Comparison of ENCODE assay signal across 9 mouse cellular contexts in the genomic region with DNA sequence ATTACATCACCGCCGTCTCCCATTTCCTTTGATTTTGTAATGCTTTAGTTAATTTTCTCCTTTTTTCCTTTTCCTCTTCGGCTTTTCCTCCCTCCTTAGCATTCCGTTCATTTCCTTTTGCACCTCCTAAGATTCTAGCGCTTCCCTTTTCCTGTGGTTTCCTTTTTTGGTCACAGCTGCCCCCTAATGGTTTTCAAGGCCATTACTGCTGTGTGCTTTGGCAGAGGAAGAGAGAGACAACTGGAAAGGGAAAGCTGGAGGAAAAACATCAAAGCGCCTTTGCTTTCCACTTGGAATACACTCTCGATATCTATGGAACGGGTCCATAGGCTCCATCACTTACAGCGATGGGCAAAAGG. TPM values are rescaled to one million over a fixed set of nuclear protein-coding genes. Genes with fewer than 3 reads are reported as not detected.
DNase-seq lines count a peak whose midpoint lies in the region; ATAC-seq and TF ChIP-seq lines count a peak whose summit lies in the region.
"Had no signal": no experiment of that assay in that cellular context is flagged by ENCODE, and none has a peak within 500 bp of the region (broad histone marks: within the 10 kb centered on the region; RNA-seq: fewer than 3 reads in every experiment).

No protein-coding gene starts in this region.

- peaks cover 8% of the 10 kb centered on the region; the same call in 1 of the 2 replicates for H3K4me1 ChIP-seq in heart, embryonic 16.5 days (ENCODE audit: control insufficient read depth, insufficient read depth, low read length)
- H3K4me1 ChIP-seq in limb, embryonic 13.5 days: peaks cover 25% of the 10 kb centered on the region
- no peaks in the 10 kb centered on the region for H3K4me1 ChIP-seq in midbrain, postnatal 0 days (ENCODE audit: insufficient read depth, low read length)

- peaks cover 6% of the 10 kb centered on the region; the same call in 1 of the 2 replicates for H3K27me3 ChIP-seq in heart, embryonic 16.5 days (ENCODE audit: control insufficient read depth, insufficient read depth, low read length)
- H3K27me3 ChIP-seq in limb, embryonic 13.5 days: peaks cover 19% of the 10 kb centered on the region; the same call in 1 of the 2 replicates
- H3K27me3 ChIP-seq in midbrain, postnatal 0 days (ENCODE audit: insufficient read depth, low read length): no peaks in the 10 kb centered on the region

- peak; percentile 74 for TF ChIP-seq CTCF in gastrocnemius, adult 2 months (IDR thresholded peaks at IDR 0.05)
- peak; percentile 98 for TF ChIP-seq CTCF in midbrain, postnatal 0 days (IDR thresholded peaks at IDR 0.05)

- 16% methylated on average over 9 of the region's 9 CpGs for WGBS in heart, embryonic 16.5 days
- WGBS in limb, embryonic 13.5 days: 13% methylated on average over 9 of the region's 9 CpGs
- WGBS in midbrain, postnatal 0 days: 13% methylated on average over 9 of the region's 9 CpGs

- no peak overlapping the region for H3K9ac ChIP-seq in heart, embryonic 16.5 days (ENCODE audit: low read length)
- H3K9ac ChIP-seq in limb, embryonic 13.5 days: no peak overlapping the region
- no peak overlapping the region for H3K9ac ChIP-seq in midbrain, postnatal 0 days (replicated peaks; ENCODE audit: low read length, poor library complexity, severe bottlenecking)

- intact Hi-C loops in gastrocnemius, adult 2 months (cut with DNase I): no loop called here
- intact Hi-C loops in gastrocnemius, postnatal 14 days (cut with DNase I; ENCODE audit: low total_unique reads): no loop called here

- H3K4me3 ChIP-seq in gastrocnemius, adult 2 months: no peak overlapping the region
- H3K4me3 ChIP-seq in heart, embryonic 16.5 days (ENCODE audit: low read length): peak overlapping the region; percentile 14; the same call in 1 of the 2 replicates
- H3K4me3 ChIP-seq in limb, embryonic 13.5 days: no peak overlapping the region
- no peak overlapping the region for H3K4me3 ChIP-seq in midbrain, postnatal 0 days (ENCODE audit: low read depth, low read length)

- H3K9me3 ChIP-seq in heart, embryonic 16.5 days (replicated peaks; ENCODE audit: control insufficient read depth, low read length): no peaks in the 10 kb centered on the region
- H3K9me3 ChIP-seq in limb, embryonic 13.5 days: no peaks in the 10 kb centered on the region
- no peaks in the 10 kb centered on the region for H3K9me3 ChIP-seq in midbrain, postnatal 0 days (ENCODE audit: low read length)

- DNase-seq in gastrocnemius, adult 2 months: no peak
- DNase-seq in gastrocnemius, postnatal 14 days: no peak
- peak; percentile 71 for DNase-seq in ZHBTc4 (ENCODE audit: low read depth, low spot score)
- peak; percentile 86 for DNase-seq in midbrain, postnatal 0 days (ENCODE audit: low spot score)
- no peak for DNase-seq in layer of hippocampus, postnatal 25 days (ENCODE audit: extremely low spot score in 1 of 2, low spot score in 1 of 2)
- no peak for DNase-seq in ovary, postnatal 36 days (ENCODE audit: low spot score)

- peak overlapping the region; percentile 49 for H3K4me2 ChIP-seq in heart, embryonic 16.5 days (ENCODE audit: low read depth, low read length)
- peak overlapping the region; percentile 48 for H3K4me2 ChIP-seq in limb, embryonic 13.5 days (replicated peaks)
- H3K4me2 ChIP-seq in midbrain, postnatal 0 days (ENCODE audit: low read depth, low read length, poor library complexity, severe bottlenecking): no peak overlapping the region

- no peak overlapping the region for H3K27ac ChIP-seq in gastrocnemius, adult 2 months
- H3K27ac ChIP-seq in heart, embryonic 16.5 days (ENCODE audit: low read length): no peak overlapping the region
- no peak overlapping the region for H3K27ac ChIP-seq in limb, embryonic 13.5 days
- H3K27ac ChIP-seq in midbrain, postnatal 0 days (ENCODE audit: low read depth, low read length): no peak overlapping the region

- ATAC-seq in heart, embryonic 16.5 days (replicated peaks; ENCODE audit: extremely low read depth, insufficient read depth, low FRiP score): 0 out of 2 replicates have a peak, but pooled peaks have one; percentile 40
- no peak for ATAC-seq in limb, embryonic 13.5 days (ENCODE audit: low FRiP score, low read depth)
- peak; percentile 70; the same call in 1 of the 2 replicates for ATAC-seq in midbrain, postnatal 0 days (ENCODE audit: low FRiP score)

- no peaks in the 10 kb centered on the region for H3K36me3 ChIP-seq in heart, embryonic 16.5 days (ENCODE audit: control insufficient read depth, insufficient read depth)
- no peaks in the 10 kb centered on the region for H3K36me3 ChIP-seq in limb, embryonic 13.5 days
- H3K36me3 ChIP-seq in midbrain, postnatal 0 days (ENCODE audit: insufficient read depth, low read length): no peaks in the 10 kb centered on the region

RNA-seq across cellular contexts. Expression of a gene that starts 6.1 kb away (rescaled TPM):
- 1 to 10 TPM; 2.9 to 6.8 TPM for total RNA-seq in gastrocnemius, adult 2 months (2021)
- 10 to 100 TPM; 13.3 to 14.2 TPM for total RNA-seq in gastrocnemius, postnatal 14 days (2021)
- 6.9 and 8.5 TPM in 2 replicates for polyA plus RNA-seq in heart, embryonic 16.5 days (2015; fragmentation: Nextera tagmentation; extraction: Ambion mirVana)
- polyA plus RNA-seq in limb, embryonic 13.5 days (2015; fragmentation: Nextera tagmentation; extraction: Ambion mirVana): 39.6 and 40.4 TPM in 2 replicates
- 56.7 and 60.1 TPM in 2 replicates for total RNA-seq in midbrain, postnatal 0 days (2014; rRNA removed)
- 14.0 and 17.1 TPM in 2 replicates for polyA plus RNA-seq in midbrain, postnatal 0 days (2015; fragmentation: Nextera tagmentation; extraction: Ambion mirVana)
- 10 to 100 TPM; 53.0 to 65.4 TPM for total RNA-seq in layer of hippocampus, postnatal 25 days (2021)
- total RNA-seq: MEL had no signal

Comparison
In these comparisons a context has a peak if more than half of its experiments do, and no peak if none do; other contexts are left out.
1. DNase-seq: peak in ZHBTc4 (single experiment) and midbrain, postnatal 0 days (single experiment); none in gastrocnemius, adult 2 months (single experiment), gastrocnemius, postnatal 14 days (single experiment), layer of hippocampus, postnatal 25 days (0 of 2) and ovary, postnatal 36 days (single experiment).